Mouse (Mus musculus) erythroid progenitor cell, adult 5-6 weeks (primary cell): ENCODE data around the gene Rgl1. TPM values are rescaled to one million over a fixed set of nuclear protein-coding genes. Genes with fewer than 3 reads are reported as not detected.

ENCODE experiments used
- ATAC-seq: replicated peaks from 2 replicates; pipeline ENCODE4 v1.8.0; 2016; ENCODE audit warnings: moderate number of reproducible peaks, mild to moderate bottlenecking, moderate TSS enrichment, inconsistent platforms; ENCODE audit not compliant: poor library complexity, low FRiP score, severe bottlenecking
- total RNA-seq, 2 experiments: library from RNA; stranded (forward) in 1 of 2; stranded (reverse) in 1 of 2; fragments of 150-400 nt in 1 of 2; fragments of 186-747, 209-891 nt in 1 of 2; gene quantifications; 2 replicates each; pipeline versions ENCODE4 v1.2.3 to v1.2.4; 2015 to 2017; ENCODE audit warnings: low replicate concordance in 2 of 2

The Rgl1 gene
- total RNA-seq, 2 experiments from 2014 or later = 8.4 to 32.8 TPM

- ATAC-seq = no peak
Observed at GRCm38 (mm10) chr1:152528778-152529177, 237.4 kb downstream of the Rgl1 start.

GRCm38 (mm10) chr1:152528214-152528613 lies 237.9 kb downstream of the Rgl1 start:
- no peak for ATAC-seq

- no peak for ATAC-seq
Observed at GRCm38 (mm10) chr1:152526154-152526553, 240.0 kb downstream of the Rgl1 start.

DNA sequence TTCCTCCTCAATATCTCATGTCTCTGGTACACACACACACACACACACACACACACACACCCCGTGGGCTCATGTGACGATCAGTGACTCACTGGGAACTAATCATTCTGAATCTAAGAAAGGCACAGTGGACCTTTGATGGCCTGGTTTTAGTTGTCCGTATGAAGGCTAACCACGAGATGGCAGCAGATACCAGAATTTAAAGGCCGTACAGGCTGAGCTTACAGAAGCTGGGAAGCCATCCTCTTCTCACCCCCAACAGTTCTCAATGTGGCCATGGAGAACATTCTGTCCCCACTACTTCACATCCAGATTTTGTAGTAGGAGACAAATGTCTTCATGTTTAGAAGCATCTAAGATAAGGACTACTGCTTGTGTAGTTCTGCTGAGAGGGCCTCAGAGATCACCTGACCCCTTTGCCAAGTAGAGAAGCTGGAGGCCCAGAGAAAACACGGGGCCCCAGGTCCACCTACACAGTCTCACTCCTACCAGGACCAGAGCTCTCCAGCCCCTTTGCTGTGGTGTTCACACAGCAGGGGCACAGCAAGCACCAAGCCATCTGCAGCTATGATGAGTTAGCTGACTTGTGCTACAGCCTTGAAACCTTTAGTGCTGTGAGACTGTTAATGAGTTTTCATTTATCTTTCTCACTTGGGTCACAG lies 241.0 kb downstream of the Rgl1 start:
- peak; percentile 83 for ATAC-seq

DNA sequence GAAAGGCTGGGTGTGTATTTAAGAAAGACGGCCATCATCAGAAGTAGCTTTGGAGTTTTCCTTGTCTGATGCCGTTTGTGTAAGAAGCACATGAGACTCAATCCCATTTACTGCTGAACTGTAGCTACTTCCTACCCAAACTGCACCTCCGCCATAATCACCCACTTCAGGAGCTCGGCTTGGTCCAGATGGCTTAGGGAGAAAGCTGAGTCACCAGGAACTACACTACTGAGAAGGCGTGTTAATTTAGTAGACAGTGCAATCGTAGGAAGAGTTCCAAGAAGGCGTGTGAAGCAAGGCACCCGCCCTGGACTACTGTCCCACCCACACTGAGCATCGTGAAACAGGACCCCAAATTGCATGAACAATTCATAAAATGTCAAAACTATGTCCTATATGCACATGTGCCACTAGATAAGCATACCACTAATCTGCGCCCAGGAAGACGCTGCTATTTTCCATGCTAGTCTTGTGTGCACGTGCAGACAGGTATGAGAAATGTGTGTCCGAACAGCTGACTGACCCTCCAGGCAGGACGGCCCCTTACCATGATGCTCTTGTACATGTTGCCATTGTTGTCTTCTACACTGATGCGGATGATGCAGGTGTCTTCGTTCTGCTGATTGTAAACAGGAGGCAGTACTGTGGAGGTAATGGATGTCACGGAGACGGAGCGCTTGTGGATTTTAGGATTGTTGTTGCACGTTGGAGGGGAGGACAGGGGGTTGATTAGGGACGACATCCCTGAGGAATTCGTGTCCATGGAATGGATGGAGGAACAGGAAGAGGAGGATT lies 241.9 kb downstream of the Rgl1 start:
- ATAC-seq = no peak

- ATAC-seq = no peak
Observed at GRCm38 (mm10) chr1:152523292-152523691, 242.9 kb downstream of the Rgl1 start.

DNA sequence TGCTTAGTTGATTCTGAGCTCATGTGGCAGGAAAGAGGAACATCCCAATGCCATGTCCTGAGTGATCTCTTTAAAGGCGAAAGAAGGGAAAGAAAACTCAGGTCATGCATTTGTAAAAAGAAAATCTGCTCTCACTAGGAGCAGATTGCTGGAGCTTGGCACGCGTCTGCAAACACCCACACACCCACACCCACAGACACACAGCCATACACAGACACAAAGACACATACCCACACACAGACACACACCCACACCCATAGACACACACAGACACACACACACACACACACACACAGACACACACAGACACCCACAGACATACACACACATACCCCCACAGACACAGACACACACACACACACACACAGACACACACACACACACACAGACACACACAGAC lies 243.9 kb downstream of the Rgl1 start:
- no peak for ATAC-seq

DNA sequence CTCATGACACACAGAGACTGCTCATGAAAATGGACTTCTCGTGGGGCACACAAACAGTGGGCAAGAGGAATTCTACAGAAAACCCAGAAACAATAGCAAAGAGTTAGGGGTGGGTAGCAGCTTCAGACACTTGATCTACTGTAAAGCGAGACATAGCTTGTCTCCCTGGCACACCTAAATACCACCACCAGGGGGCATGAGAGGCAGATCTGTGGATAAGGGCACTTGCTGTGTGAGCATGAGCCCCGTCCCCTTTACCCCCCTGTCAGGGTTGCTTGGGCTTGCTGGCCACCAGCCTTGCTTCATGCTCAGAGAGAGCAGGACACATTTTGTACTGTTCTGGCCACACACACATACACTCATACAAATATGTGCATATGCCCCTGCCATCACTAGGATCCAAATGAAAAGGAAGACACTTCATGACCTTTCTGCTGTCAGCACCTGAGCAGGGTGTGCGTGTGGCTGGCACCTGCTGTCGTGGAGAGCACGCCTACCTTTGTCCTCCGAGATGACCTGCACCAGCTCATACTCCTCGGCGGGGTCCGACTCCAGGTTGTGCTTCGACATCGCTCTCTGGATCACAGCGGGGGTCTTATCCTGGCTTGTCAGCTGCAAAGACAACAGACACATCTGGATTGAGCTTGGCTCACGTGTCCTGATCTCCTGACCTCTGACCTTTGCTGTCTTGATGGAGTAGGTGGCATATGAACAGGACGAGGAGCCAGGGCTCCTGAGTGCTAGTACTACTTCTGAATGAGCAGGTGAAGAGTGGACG lies 245.2 kb downstream of the Rgl1 start:
- no peak for ATAC-seq

- no peak for ATAC-seq
Observed at GRCm38 (mm10) chr1:152518971-152519370, 247.2 kb downstream of the Rgl1 start.

GRCm38 (mm10) chr1:152517057-152517570 lies 249.0 kb downstream of the Rgl1 start:
- no peak for ATAC-seq

DNA sequence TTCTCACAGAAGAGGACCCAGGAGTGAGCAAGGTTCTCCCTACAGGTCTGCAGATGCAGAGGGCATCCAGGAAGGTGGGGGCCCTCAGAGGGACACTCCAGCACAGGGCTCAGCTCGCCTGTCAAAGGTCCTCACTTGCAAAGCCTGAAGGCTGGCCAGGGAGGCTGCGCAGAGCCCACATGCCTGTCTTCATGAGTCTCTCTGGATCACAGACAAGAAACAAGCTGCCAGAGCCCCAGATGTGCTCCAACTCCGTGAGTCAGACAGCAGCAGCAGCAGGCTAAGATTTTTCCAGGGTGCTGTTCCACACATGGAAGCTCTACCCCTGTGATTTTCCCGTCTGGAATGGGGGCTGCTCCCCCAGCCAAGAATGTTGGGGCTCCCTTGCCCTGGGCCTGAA lies 251.9 kb downstream of the Rgl1 start:
- no peak for ATAC-seq

DNA sequence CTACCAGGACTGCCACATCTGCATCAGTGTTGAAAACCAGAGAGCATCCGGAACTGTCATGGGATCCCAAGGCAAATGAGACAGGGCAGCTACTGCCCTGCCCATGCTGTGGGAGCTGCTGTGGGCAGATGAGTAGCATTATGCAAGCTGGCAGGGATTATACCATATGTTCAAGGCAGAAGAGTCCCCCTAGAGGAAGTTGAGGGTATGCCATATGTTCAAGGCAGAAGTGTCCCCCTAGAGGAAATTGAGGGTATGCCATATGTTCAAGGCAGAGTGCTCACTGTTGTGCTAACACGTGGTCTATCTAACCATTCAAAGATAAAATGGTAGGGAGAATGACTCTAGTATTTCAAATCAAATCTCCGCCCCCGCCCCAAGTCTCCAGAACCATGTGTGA lies 254.9 kb downstream of the Rgl1 start:
- peak; percentile 74 for ATAC-seq

- no peak for ATAC-seq
Observed at GRCm38 (mm10) chr1:152508481-152509220, 257.5 kb downstream of the Rgl1 start.

DNA sequence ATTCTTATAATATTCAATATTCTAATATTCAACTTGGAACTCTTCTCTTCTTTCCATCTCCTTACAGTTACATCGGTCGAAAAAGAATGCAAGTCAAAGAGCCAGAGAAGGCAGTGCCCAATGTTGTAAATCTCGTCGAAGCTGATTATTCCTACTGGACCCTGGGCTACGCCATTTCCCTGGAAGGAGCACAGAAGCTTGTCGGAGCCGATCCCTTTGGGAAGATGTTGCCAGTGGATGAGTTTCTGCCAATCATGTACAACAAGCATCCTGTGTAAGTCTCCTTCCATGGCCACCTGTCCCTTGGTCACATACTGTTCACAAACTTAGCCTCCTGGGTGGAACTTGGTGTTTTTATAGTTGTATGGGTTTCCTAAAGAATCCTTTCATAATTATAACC lies 259.4 kb downstream of the Rgl1 start:
- no peak for ATAC-seq

GRCm38 (mm10) chr1:152506175-152506574 lies 260.0 kb downstream of the Rgl1 start:
- no peak for ATAC-seq

DNA sequence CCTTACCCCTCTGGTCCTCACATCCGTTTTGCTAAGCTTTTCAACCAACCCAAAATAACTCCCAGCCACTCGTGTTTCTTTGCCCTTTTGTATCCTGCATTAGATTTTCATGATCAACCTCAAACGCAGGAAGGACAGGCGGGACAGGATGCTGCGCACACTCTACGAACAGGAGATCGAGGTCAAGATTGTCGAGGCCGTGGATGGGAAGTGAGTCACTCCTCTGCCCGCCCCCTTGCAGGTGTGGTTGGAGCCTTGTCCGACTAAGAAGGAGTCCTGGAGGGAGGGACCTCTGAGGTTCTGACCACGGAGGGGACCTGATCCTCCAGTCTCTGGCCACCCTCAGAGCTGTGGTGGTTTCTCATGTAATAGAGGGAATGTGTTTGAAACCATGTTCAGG lies 266.3 kb downstream of the Rgl1 start:
- ATAC-seq = no peak

DNA sequence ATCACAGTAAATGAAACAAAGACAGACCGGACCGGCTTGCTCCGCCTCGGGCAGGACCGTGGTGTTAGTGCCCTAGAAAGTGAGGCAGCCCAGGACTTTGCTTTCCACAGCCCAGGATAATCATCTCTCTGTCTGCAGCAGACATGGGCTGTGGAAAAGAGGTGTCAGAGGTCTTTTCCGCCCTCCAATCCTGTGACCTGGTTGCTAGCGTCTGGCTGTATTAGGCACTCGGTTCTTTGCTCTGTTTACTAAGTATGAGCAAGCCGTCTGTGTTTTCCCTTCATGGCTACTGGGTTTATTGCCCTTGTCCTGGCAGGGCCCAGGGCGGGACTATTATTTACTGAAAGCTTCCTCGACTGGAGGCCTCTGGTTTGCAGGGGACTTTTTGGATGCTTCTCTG lies 268.6 kb downstream of the Rgl1 start:
- no peak for ATAC-seq

- no peak for ATAC-seq
Observed at GRCm38 (mm10) chr1:152496831-152497230, 269.3 kb downstream of the Rgl1 start.

GRCm38 (mm10) chr1:152492258-152492657 lies 273.9 kb downstream of the Rgl1 start:
- no peak for ATAC-seq

GRCm38 (mm10) chr1:152490842-152491241 lies 275.3 kb downstream of the Rgl1 start:
- no peak for ATAC-seq
